Mouse (Mus musculus): ENCODE data around the gene Ppp1r18. TPM values are rescaled to one million over a fixed set of nuclear protein-coding genes. Genes with fewer than 3 reads are reported as not detected.
"Not testable (repeated sequence)": the region's sequence is repeated elsewhere in the genome, so short reads cannot be mapped to it uniquely, and the experiment has no call there.

The Ppp1r18 gene
- total RNA-seq, 2 experiments from 2014 or later, result 10.2 to 37.7 TPM

- ATAC-seq (replicated peaks; ENCODE audit: low FRiP score, poor library complexity, severe bottlenecking), result peak; percentile 32; the same call in 1 of the 2 replicates
Observed at GRCm38 (mm10) chr17:35836178-35836965, 29.0 kb upstream of the Ppp1r18 start.

GRCm38 (mm10) chr17:35836991-35837422, 28.4 kb upstream of the Ppp1r18 start:
- ATAC-seq (replicated peaks; ENCODE audit: low FRiP score, poor library complexity, severe bottlenecking), result 0 out of 2 replicates have a peak, but pooled peaks have one; percentile 26

GRCm38 (mm10) chr17:35837487-35837886, 27.9 kb upstream of the Ppp1r18 start:
- ATAC-seq (replicated peaks; ENCODE audit: low FRiP score, poor library complexity, severe bottlenecking), result no peak

GRCm38 (mm10) chr17:35838122-35838544, 27.3 kb upstream of the Ppp1r18 start, which contains the start of gene Tubb5:
Gene Tubb5 (minus strand): TSS chr17:35838306.
- peak; percentile 62 for ATAC-seq (replicated peaks; ENCODE audit: low FRiP score, poor library complexity, severe bottlenecking)

GRCm38 (mm10) chr17:35838570-35838969, 26.8 kb upstream of the Ppp1r18 start:
- ATAC-seq (replicated peaks; ENCODE audit: low FRiP score, poor library complexity, severe bottlenecking), result no peak

- not testable (repeated sequence) for ATAC-seq (replicated peaks; ENCODE audit: low FRiP score, poor library complexity, severe bottlenecking)
Observed at GRCm38 (mm10) chr17:35839002-35839401, 26.4 kb upstream of the Ppp1r18 start.

- ATAC-seq (replicated peaks; ENCODE audit: low FRiP score, poor library complexity, severe bottlenecking), result no peak
Observed at GRCm38 (mm10) chr17:35840561-35840960, 24.8 kb upstream of the Ppp1r18 start.

- ATAC-seq (replicated peaks; ENCODE audit: low FRiP score, poor library complexity, severe bottlenecking), result peak; percentile 80
Observed at GRCm38 (mm10) chr17:35841076-35841950, 24.1 kb upstream of the Ppp1r18 start, which contains the start of gene Mdc1. Gene Mdc1 (plus strand): TSS chr17:35841515.

GRCm38 (mm10) chr17:35842006-35842405, 23.4 kb upstream of the Ppp1r18 start:
- no peak for ATAC-seq (replicated peaks; ENCODE audit: low FRiP score, poor library complexity, severe bottlenecking)

- ATAC-seq (replicated peaks; ENCODE audit: low FRiP score, poor library complexity, severe bottlenecking), result no peak
Observed at GRCm38 (mm10) chr17:35843514-35843913, 21.9 kb upstream of the Ppp1r18 start.

GRCm38 (mm10) chr17:35848112-35848511, 17.3 kb upstream of the Ppp1r18 start:
- ATAC-seq (replicated peaks; ENCODE audit: low FRiP score, poor library complexity, severe bottlenecking), result no peak

- peak; percentile 76 for ATAC-seq (replicated peaks; ENCODE audit: low FRiP score, poor library complexity, severe bottlenecking)
Observed at GRCm38 (mm10) chr17:35850974-35851373, 14.4 kb upstream of the Ppp1r18 start.

- ATAC-seq (replicated peaks; ENCODE audit: low FRiP score, poor library complexity, severe bottlenecking), result no peak
Observed at GRCm38 (mm10) chr17:35859371-35859770, 6.0 kb upstream of the Ppp1r18 start.

- ATAC-seq (replicated peaks; ENCODE audit: low FRiP score, poor library complexity, severe bottlenecking), result no peak
Observed at GRCm38 (mm10) chr17:35859835-35860234, 5.6 kb upstream of the Ppp1r18 start.

GRCm38 (mm10) chr17:35860831-35861197, 4.6 kb upstream of the Ppp1r18 start:
- ATAC-seq (replicated peaks; ENCODE audit: low FRiP score, poor library complexity, severe bottlenecking), result peak; percentile 58

- ATAC-seq (replicated peaks; ENCODE audit: low FRiP score, poor library complexity, severe bottlenecking), result peak; percentile 96
Observed at GRCm38 (mm10) chr17:35861198-35861857, 4.1 kb upstream of the Ppp1r18 start, which contains the start of gene Nrm. Gene Nrm (plus strand): TSS chr17:35861318.

- no peak for ATAC-seq (replicated peaks; ENCODE audit: low FRiP score, poor library complexity, severe bottlenecking)
Observed at GRCm38 (mm10) chr17:35864832-35865353, 500 bp upstream of the Ppp1r18 start.

GRCm38 (mm10) chr17:35866281-35866831, 963 bp downstream of the Ppp1r18 start:
- no peak for ATAC-seq (replicated peaks; ENCODE audit: low FRiP score, poor library complexity, severe bottlenecking)

Data from erythroid progenitor cell, adult 5-6 weeks (primary cell).